Mouse (Mus musculus) embryonic stem cell, embryonic (primary cell): ENCODE measurements around the gene Acp6.
"Not testable (repeated sequence)": the region's sequence is repeated elsewhere in the genome, so short reads cannot be mapped to it uniquely, and the experiment has no call there.

Source experiments
- CTCF ChIA-PET, 4 experiments: fragments of 300-600 bp in 2 of 4; fragments of 350-600 bp in 2 of 4; sonication (Branson Sonifier 250); formaldehyde crosslinking; loops; one replicate each; lab custom pipeline; 2022; ENCODE audit warnings: inconsistent platforms in 2 of 4; lab: Charles Lee
- POLR2A ChIA-PET, 4 experiments: fragments of 300-600 bp in 2 of 4; fragments of 350-600 bp in 2 of 4; sonication (Branson Sonifier 250); formaldehyde crosslinking; loops; one replicate each; lab custom pipeline; 2022; ENCODE audit warnings: antibody characterized with exemption in 4 of 4, inconsistent platforms in 1 of 4; lab: Charles Lee

The Acp6 gene

DNA sequence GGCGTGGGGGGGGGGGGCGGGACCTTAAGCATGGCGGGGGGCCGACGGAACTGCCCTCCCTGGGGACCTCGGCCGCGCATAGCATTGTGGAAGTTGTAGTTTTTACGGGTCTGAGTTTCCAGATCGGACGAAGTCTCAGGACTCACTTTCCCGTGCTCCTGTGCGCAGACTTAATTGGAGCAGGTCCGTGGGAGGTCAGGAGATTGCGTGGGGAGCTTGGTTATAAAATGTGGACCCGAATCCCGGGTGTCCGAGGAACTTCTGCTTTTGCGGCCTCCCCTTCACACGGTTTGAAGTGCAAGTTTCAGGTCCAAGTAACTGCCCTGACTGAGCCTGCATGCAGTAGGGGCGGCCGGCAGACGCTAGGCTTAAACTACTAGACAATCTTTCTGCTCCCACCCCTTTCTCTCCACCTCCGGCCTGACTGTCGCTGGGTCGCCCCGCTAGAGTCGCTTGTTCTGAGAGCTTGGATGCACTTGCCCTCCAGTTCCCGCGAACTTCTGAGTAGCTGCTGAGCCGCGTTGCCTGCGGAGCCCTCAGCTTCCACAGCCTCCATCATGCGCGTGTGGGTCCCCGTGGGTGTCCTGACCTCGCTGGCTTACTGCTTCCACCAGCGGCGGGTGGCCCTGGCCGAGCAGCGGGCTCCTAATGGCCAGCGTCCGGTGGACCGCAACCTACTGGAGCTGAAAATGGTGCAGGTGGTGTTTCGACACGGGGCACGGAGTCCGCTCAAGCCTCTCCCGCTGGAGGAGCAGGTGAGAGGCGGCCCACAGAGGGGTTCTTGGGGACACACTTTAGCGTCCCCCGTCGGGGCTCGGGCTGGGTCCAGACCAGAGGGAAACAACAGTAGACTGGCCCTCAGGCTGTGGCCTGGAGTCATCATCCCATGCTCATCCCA, at the start of gene Acp6:
Gene Acp6 (plus strand): TSS at position 167 of the 898 bp plus-strand sequence.
- ChIA-PET POLR2A (interaction anchor here (0.5 to 2.7 kb wide), 44 partner anchors 8 to 1190 kb away, joined by 3 to 24 read pairs (median 3); partner anchors contain the start of gene Rbm8a (in 1 of the 4)), CTCF (interaction anchor here in 2 of 4 experiments (0.6 to 1.2 kb wide), 5 partner anchors 9 to 145 kb away, joined by 3 to 6 read pairs (median 3); no protein-coding TSS in a partner anchor)

DNA sequence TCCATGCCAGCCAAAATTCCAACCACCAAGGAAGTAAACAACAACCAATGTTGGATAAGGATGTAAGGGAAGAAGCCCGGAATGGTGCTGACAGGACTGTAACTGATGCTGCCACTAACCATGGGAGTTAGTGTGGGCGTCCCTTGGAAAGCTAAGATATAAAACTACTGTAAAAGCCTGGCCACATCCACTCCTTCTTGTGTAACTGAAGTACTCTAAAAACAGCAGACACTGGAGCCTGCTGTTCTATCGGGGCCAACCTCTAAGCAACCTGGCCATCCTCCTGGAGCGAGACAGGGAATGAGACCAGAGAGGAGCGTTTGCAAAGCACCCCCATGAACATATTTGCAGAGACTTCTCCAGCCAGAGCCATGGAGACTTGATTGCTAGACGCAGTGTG, 41.1 kb upstream of the Acp6 start:
- ChIA-PET POLR2A (interaction anchor here in 3 of 4 experiments (0.5 to 1.4 kb wide), 3 partner anchors 41 to 237 kb away, joined by 3 to 4 read pairs (median 3); partner anchors contain the start of gene Acp6 (in 2 of the 3)), CTCF (interaction anchor here in 3 of 4 experiments (0.5 to 1.6 kb wide), 5 partner anchors 12 to 90 kb away, joined by 3 to 5 read pairs (median 4); no protein-coding TSS in a partner anchor)

DNA sequence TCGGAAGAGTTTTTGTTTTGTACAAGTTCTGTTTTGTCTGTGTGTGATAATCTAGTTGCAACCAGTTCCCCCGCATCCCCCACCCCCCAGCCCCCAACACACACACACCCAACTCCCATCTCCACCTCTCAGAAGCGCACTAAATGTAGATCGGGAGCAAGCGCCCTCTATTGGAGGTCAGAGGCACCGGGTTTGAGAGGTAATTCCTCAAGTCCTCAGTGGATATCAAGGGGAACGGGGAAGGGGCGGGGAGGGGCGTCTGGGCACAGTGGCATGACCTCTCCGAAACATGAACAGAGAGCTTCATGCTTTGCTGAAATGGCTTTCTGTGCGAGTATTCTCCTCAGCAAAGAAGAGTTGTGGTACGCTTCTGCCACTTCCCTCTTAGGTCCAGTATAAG, 40.3 kb upstream of the Acp6 start:
- ChIA-PET POLR2A (interaction anchor here in 3 of 4 experiments (0.5 to 1.4 kb wide), 4 partner anchors 12 to 618 kb away, joined by 3 to 8 read pairs (median 4); partner anchors contain the start of gene Acp6 (in 2 of the 3)), CTCF (interaction anchor here in 3 of 4 experiments (0.7 to 1.6 kb wide), 7 partner anchors 11 to 1015 kb away, joined by 3 to 5 read pairs (median 3); partner anchors contain the start of gene Acp6 (in 1 of the 3))

DNA sequence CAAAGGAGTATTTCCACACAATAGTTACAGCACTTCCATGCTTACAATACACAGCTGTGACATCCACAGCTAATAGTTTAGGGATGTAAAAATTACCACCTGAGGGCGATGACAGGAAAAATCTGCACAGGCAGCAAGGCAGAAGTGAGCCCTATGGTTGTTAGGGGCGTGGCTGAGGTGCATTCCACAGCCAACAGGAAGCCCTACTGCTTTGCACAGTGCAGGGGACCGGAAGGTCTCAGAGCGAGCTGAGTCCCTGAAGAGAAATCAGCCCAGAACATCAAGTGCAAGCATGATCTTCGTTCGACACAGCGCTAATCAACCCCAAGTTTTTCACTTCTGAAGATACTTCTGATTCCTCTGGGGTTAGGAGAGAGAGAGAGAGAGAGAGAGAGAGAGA, 34.4 kb upstream of the Acp6 start:
- CTCF ChIA-PET: interaction anchor here in 1 of 4 experiments (0.7 kb wide), 1 partner anchor 96 kb away, joined by 4 read pairs; no protein-coding TSS in a partner anchor
- POLR2A ChIA-PET: interaction anchor here (0.6 to 2.3 kb wide), 13 partner anchors 15 to 486 kb away, joined by 3 to 24 read pairs (median 3); partner anchors contain the start of genes Acp6 (in 3 of the 4) and Chd1l (in 1 of the 4)

DNA sequence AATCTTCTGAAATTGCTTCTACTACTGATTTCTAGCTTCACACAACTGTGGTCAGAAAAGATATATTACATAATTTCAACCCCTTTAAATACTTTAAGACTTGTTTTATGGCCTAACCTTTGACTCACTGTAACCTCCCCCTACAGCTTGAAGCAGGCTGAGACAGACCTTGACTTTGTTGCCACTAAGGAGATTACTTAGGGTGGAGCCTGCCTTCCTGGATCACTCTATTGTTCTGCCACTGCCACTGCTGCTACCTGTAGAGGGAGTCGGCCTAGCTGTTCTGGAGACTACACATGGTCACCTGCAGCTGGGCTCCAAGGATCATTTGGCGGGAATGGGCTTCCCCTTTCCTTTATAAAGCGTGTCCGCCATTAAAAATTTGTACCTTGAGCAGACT, 29.2 kb upstream of the Acp6 start:
- ChIA-PET POLR2A (interaction anchor here (0.6 to 2.0 kb wide), 8 partner anchors 11 to 553 kb away, joined by 3 to 9 read pairs (median 5); partner anchors contain the start of genes Acp6 (in 2 of the 4) and Gm16253 (in 1 of the 4)), CTCF (interaction anchor here in 1 of 4 experiments (1.3 kb wide), 2 partner anchors 12 to 53 kb away, joined by 3 to 5 read pairs; no protein-coding TSS in a partner anchor)

DNA sequence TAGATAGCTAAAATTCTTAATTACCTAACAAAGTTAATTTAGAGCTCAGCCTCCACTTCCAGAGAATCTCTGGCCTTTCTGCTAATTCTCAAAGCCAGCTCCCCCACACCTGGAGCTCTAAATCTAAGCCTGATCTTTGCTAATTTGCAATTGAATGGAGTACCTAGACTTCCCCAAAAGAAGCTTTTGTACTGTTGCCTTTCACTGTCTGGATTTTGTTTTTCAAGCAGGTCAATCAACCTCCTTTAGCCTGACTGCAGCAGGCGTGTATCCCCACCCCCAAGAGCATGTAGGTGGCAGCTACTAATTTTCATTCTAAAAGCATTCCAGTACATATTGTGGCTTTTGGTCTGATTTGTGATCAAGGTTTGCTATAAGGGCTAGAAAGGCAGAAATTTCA, 20.9 kb upstream of the Acp6 start:
- POLR2A ChIA-PET: interaction anchor here in 1 of 4 experiments (1.0 to 1.4 kb wide), 3 partner anchors 11 to 23 kb away, joined by 3 to 5 read pairs (median 3); partner anchors contain the start of gene Acp6
- CTCF ChIA-PET: not testable (repeated sequence)

DNA sequence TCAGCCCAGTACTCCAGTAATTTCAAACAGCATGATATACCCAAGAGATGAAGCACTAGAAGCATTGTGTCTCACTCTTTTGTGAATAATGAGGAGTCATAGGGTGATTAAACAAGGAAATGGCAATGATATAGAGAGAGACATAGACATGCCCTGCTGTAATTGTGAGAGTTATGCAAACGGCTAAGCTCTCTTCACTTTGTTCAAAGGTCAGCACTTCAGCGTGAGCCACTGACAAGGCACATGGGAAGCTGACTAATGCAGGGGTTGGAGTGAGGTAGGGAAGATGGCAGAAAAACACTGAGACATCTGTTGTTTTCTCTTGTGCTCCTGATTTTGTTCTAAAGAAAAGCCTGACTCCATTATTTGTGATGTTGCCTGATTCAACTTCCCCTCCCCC, 7.5 kb upstream of the Acp6 start:
- CTCF ChIA-PET: no interaction called here
- POLR2A ChIA-PET: interaction anchor here in 1 of 4 experiments (1.6 kb wide), 1 partner anchor 16 kb away, joined by 3 read pairs; no protein-coding TSS in a partner anchor

DNA sequence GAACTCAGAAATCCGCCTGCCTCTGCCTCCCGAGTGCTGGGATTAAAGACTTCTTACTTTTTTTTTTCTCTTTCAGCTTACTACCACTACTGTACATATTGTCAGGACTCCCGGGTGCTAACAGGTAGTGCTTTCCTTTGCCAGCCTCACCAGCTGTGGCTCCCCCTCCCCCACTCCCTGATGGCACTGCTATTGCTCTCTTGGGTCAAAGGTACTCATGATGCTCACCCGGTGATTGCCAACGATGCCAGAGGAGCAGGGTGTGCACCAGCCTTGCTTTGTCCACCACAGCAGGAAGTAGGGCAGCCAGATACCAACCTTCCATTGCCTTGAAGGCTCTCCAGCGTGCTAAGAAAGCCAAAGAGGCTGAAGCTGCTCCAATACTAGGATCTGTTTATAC, 2.1 kb upstream of the Acp6 start:
- POLR2A ChIA-PET: interaction anchor here in 1 of 4 experiments (0.6 to 0.7 kb wide), 2 partner anchors 22 to 414 kb away, joined by 4 to 5 read pairs; no protein-coding TSS in a partner anchor
- CTCF ChIA-PET: no interaction called here

DNA sequence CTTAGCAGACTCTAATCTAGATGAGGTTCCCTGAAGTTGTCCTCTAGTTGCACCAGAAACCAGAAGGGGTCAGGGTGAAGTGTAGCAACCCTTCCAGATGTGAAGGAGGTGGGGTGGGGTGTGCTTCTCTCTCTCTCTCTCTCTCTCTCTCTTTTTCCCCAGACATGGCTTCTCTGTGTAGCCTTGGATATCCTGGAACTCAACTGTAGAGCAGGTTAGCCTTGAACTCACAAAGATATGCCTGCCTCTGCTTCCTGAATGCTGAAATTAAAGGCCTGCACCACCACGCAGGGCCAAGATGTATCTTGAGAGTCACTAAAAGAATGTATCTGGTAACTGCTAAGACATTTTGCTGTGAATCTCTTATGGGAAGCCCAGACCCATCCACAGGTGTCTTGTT, 1.3 kb upstream of the Acp6 start:
- ChIA-PET CTCF (no interaction called here), POLR2A (interaction anchor here in 1 of 4 experiments (0.7 to 2.6 kb wide), 5 partner anchors 14 to 505 kb away, joined by 4 to 11 read pairs (median 4); partner anchors contain the start of gene Bcl9)

DNA sequence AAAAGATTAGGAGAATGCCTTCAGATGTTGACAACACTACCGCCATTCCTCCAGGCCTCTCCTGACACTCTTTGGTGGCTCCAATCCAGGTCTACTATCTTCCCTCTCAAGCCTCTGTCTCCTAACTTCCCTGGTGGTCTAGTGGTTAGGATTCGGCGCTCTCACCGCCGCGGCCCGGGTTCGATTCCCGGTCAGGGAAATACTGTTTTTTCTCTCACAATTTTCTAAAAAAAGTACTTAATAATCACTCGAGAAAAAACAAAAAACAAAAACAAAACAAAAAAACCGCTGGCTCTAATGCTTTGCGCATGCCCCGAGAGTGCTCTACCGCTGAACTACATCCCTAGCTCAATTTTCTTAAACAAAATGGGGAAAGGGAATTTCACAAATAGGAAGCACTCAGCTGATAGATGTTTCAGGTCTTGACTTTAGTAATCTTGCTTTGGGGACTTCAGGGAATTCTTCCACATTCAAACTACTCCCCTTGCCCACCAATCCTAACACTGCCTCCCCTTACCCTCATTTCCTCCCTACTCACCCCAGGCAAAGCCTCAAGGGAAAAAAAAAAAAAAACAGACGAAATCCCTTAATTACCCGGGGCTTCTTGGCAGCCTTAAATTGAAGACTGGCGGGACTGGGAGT, 498 bp upstream of the Acp6 start:
- POLR2A ChIA-PET: interaction anchor here (0.6 to 2.7 kb wide), 29 partner anchors 9 to 833 kb away, joined by 3 to 24 read pairs (median 4); partner anchors contain the start of genes Bcl9 (in 1 of the 4) and Rbm8a (in 1 of the 4)
- CTCF ChIA-PET: interaction anchor here in 1 of 4 experiments (0.7 to 1.2 kb wide), 2 partner anchors 9 to 39 kb away, joined by 3 read pairs; no protein-coding TSS in a partner anchor

DNA sequence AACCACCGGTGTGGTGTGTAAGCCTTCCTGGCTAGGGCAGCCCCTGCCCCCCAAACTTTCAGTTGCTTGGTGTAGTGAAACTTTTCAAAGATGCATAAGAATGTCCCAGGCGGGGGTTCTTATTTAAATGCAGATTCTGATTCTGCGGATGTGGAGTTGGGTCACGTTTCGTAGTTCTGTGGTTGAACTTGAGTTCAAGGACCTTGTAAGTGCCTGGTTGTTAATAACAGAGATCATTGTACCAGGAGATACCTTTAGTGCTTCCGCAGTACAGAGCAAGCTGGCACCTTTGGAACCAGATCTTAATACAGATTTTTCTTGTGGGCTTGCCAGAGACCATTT, 903 bp downstream of the Acp6 start:
- POLR2A ChIA-PET: interaction anchor here (0.5 to 2.7 kb wide), 30 partner anchors 8 to 1189 kb away, joined by 3 to 24 read pairs (median 4); no protein-coding TSS in a partner anchor
- CTCF ChIA-PET: interaction anchor here in 2 of 4 experiments (0.6 to 0.8 kb wide), 4 partner anchors 8 to 145 kb away, joined by 3 to 6 read pairs (median 4); no protein-coding TSS in a partner anchor

DNA sequence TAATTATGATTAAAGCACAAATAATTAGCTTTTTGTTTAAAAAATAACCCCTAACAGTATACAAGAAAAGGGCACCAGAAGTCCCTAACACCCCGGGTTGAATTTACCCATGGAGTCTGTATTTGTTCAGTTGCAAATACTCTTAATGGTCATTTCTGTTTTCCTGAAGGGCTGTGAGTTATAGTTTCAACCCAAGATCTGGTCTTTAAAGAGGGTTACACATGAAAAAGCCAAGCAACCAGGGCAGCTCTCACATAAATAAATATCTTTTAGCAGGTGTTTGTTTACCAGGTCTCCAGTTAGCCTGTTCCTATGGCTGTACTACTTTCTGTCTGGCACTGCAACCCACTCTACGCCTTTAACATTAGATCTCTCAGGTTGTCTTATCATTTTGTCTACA, 1.4 kb downstream of the Acp6 start:
- POLR2A ChIA-PET: interaction anchor here in 3 of 4 experiments (0.8 to 2.7 kb wide), 13 partner anchors 7 to 485 kb away, joined by 3 to 24 read pairs (median 8); no protein-coding TSS in a partner anchor
- CTCF ChIA-PET: no interaction called here

DNA sequence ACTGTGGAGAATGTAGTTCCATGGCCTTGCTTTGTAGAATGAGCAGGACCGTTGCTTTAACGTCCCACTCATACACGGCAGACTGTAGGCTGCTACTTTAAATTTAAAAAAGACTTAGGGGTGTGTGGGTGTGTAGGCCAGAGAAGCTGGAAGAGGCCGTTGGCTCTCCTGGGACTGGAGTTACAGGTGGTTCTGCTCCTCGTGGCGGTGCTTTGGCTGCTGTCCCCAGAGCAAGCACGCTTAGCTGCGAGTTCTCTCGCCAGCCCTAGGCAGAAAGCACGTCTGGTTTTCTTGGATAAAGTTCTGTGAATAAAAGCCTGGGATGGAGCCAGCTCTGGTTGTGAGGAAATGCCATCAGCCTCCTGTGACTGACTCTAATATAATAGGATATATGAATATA, 2.3 kb downstream of the Acp6 start:
- ChIA-PET POLR2A (interaction anchor here (0.6 to 1.4 kb wide), 14 partner anchors 8 to 540 kb away, joined by 3 to 11 read pairs (median 3); no protein-coding TSS in a partner anchor), CTCF (interaction anchor here in 1 of 4 experiments (0.7 kb wide), 1 partner anchor 131 kb away, joined by 5 read pairs; no protein-coding TSS in a partner anchor)

DNA sequence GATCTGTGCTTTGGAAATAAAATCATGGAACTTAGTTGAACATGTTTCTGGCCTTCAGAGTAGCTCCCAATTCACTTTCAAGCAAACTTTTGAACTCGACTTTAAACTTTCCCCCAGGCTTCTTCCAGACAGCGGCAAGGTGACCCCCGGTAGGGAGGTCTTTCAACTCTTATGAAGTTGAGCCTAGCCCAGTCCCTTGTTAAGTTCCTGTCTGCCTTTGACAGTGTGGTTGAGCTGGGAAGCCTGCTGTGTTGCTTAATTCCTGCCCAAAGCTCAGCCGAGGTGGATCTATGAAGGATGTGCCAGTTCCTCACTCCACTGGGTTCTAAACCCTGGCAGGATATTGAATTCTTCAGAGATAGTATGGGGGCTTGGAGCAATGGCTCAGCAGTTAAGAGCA, 3.2 kb downstream of the Acp6 start:
- POLR2A ChIA-PET: interaction anchor here in 3 of 4 experiments (0.6 to 1.4 kb wide), 5 partner anchors 10 to 40 kb away, joined by 4 to 11 read pairs (median 5); no protein-coding TSS in a partner anchor

DNA sequence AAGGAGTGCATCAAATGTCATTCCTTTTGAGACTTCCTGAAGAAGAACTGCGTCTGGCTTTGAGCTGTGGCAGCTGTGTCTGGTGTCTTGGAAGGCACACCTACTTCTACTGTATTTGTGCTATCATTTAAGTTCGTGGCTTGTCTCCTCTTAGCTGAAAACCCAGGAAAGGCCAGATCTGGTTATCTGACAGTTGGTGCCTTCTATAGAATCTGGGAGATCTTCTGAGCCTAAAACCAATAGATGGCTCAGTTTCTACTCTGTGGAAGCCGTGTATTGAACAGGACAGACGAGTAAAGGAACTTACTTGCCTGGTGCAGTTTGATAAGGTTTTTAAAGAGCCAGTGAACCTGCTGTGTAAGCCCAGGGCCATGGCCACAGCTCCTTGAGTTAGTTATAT, 5.9 kb downstream of the Acp6 start:
- CTCF ChIA-PET: no interaction called here
- POLR2A ChIA-PET: interaction anchor here in 2 of 4 experiments (1.1 to 1.5 kb wide), 7 partner anchors 10 to 356 kb away, joined by 3 to 15 read pairs (median 3); no protein-coding TSS in a partner anchor

More for the DNA sequence above, 3.2 kb downstream of the Acp6 start:
- CTCF ChIA-PET: interaction anchor here in 1 of 4 experiments (0.6 kb wide), 1 partner anchor 12 kb away, joined by 6 read pairs; no protein-coding TSS in a partner anchor

DNA sequence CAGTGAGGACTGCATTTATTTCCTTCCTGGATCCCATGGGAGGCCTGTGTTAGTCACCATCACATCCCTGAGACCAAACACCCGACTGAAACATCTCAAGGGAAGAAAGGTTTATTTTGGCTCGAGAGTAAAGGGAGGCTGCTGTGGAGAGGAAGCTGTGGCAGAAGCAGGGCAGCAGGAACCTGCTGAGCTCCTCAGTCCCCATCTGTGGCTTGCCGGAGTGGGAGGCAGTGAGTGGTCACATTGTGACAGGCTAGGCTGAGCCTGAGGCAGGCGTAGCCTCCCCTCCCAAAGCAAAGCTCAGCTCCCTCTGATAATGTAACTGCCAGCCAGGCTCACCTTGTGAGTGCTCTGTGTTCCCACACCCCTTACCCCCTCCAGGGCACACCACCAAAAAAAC, 8.5 kb downstream of the Acp6 start:
- ChIA-PET CTCF (interaction anchor here in 1 of 4 experiments (0.6 to 1.3 kb wide), 4 partner anchors 8 to 231 kb away, joined by 3 to 5 read pairs (median 3); partner anchors contain the start of gene Acp6), POLR2A (interaction anchor here in 3 of 4 experiments (1.0 to 2.3 kb wide), 7 partner anchors 8 to 43 kb away, joined by 3 to 17 read pairs (median 4); partner anchors contain the start of gene Acp6 (in 2 of the 3))

DNA sequence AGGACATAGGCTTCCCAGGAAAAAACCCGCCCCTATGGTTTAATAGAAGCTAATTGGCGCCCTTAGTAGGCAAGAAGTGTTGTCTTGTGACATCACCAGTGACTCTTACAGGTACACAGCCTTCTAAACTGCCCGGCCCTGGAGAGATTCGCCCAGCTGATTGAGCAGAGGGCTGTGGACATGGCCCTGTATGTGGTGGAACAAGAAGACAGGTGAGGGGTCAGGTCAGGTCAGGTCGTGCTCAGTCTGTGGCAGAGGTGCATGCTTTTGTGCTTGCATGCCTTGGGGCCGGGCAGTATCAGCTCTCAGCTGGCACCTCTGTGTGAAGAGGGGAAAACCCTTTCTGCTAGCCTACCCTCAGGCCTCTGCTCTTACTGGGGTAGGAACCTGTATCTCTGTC, 13.0 kb downstream of the Acp6 start:
- CTCF ChIA-PET: interaction anchor here in 1 of 4 experiments (0.6 kb wide), 1 partner anchor 57 kb away, joined by 3 read pairs; no protein-coding TSS in a partner anchor
- POLR2A ChIA-PET: interaction anchor here in 1 of 4 experiments (2.0 kb wide), 1 partner anchor 13 kb away, joined by 11 read pairs; the partner anchor contains the start of gene Acp6
